Mouse (Mus musculus): ENCODE measurements around the gene Atxn2l.

DNA sequence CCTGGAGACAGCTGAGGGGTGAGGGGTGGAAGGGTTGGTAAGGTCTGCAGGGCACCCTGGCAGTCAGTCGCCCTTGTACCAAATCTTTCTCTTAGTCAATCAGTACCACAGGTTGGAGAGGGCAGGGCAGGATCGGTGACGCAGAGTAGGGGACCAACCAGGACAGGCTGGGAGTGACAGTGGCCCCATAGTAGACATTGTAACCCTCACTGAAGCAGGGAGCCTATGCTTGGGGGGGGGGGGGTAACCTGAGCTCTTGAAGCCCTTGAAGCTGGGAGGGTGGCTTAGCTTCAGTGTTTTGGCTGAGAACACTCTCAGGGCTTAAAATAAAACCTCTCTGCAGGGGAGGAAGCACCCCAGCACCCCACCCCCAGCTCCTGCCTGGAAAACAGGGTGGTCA, 41.6 kb downstream of the Atxn2l start:
- TF ChIP-seq EP300 (IDR thresholded peaks at IDR 0.05) (no peak), CTCF (IDR thresholded peaks at IDR 0.05) (no peak)
